Mouse (Mus musculus): ENCODE data around the gene Fam102a.

Fam102a gene

GRCm38 (mm10) chr2:32581450-32582095 is 46.4 kb downstream of the Fam102a start:
- DNase-seq (ENCODE audit: low spot score) = no peak

GRCm38 (mm10) chr2:32582830-32583799 is 48.0 kb downstream of the Fam102a start:
- peak; percentile 52 for DNase-seq (ENCODE audit: low spot score)

GRCm38 (mm10) chr2:32585149-32585714 is 50.1 kb downstream of the Fam102a start:
- no peak for DNase-seq (ENCODE audit: low spot score)

DNA sequence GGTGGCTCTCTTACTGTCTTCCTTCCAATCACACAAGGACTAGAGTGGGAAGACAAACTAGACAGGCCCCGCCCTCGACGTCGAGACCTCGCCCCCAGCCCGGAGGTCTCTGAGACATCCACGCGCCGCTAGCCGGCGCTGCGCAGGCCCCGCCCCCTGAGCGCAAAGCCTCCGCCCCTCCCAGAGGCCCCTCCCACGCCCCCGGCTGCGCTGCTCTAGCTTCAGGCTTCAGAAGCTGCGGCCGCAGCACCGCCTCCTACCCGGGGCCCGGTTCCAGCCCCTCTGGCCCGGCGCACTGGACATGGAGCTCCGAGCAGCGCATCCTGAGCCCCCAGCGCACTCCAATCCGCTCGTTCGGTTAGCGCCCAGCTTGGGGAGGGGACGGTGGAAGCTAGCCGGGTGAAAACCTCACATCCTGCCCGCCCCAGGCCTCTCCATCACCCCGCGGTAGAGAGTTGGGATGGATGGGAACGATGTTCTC is 51.8 kb downstream of the Fam102a start, which contains the start of gene St6galnac4:
Gene St6galnac4, plus strand, starts transcription at position 225 of the 481 bp plus-strand sequence.
- DNase-seq (ENCODE audit: low spot score) = peak; percentile 80

DNA sequence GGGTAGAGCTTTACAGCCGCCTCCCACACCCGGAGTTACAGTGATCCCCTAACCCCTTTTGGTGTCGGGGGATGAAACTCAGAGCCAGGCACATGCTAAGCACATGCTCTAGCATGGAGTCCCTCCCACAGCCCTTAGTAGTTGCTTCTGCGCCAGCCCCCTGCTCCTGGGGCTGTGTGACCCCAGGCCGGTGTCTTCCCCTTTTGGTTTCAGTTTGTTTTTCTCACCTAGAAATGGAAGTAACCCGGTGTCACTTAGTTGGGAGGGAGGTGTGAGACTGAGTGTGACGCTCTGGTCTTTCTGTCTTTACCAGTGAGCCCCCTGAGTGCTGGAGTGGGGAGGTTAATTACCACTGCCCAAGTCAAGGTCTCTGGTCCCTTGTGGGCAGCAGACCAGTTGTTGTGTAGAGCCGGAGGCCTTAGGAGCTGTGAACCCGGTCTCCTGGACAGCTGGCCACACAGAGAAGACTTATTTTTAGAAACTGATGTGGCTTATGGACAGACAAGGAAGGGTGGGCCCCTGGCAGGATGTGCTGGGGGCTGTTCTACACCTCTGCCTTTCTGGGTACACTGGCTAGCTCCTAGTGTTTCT is 52.7 kb downstream of the Fam102a start:
- peak; percentile 53 for DNase-seq (ENCODE audit: low spot score)

- DNase-seq (ENCODE audit: low spot score) = no peak
These were observed 54.2 kb downstream of the Fam102a start for GRCm38 (mm10) chr2:32589213-32589795.

GRCm38 (mm10) chr2:32590224-32590623 is 55.1 kb downstream of the Fam102a start:
- DNase-seq (ENCODE audit: low spot score) = no peak

DNA sequence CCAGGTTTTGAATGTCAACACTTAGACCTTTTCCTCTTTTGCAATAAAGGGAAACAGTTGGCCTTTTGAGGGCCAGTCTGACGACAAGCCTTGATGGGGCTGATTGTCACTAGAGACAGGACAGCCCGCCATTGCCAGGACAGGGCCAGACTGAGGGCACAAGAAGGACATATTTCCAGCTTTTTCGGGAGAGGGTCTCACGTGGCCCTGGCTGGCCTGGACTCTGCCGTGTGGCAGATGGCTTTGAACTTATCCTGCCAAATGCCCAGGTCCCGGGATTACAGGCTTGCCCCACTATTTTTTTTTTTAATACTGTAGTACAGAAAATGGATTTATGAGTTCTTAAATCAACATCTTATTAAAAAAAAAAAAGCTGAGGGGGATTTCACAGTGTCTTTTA is 56.1 kb downstream of the Fam102a start:
- DNase-seq (ENCODE audit: low spot score) = no peak

GRCm38 (mm10) chr2:32596725-32597124 is 61.6 kb downstream of the Fam102a start:
- DNase-seq (ENCODE audit: low spot score) = no peak

DNA sequence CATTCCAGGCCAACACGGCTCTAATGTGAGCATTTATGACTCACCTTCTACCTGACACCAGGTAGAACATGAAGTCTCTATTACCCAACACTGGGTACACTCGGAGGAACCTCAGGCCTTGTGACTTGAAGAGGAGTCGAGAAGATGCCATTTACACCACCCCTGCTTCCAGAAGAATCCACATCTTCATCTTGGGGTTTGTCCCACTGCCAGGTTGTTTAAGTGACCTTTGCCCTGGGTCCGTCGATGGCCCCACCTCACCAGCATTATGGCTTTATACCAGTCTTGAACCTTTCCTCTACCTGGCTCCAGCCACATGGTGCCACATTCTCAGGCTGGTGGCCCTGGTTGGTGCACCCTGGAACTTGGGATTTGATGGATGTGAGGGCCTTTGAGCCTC is 62.1 kb downstream of the Fam102a start:
- DNase-seq (ENCODE audit: low spot score) = no peak

DNA sequence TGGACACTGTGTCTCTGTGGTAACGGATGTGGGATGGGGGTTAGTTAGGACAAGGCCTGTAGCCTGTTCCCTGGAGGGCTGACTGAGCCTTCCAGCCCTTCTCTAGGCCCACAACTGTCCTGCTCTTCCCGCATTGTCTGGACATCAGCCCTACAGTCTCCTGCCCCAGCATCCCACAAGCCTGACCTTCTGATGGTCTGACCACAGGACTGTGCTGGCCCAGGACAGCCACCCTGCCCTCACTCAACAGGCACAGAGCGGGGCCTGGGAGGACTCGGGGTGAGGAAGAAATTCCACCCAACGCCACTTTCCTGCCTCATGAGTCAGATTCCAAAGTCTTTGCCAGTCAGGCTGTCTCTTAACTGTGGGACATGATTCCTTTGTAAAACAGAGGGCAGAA is 62.6 kb downstream of the Fam102a start:
- DNase-seq (ENCODE audit: low spot score) = no peak

GRCm38 (mm10) chr2:32598506-32598905 is 63.4 kb downstream of the Fam102a start:
- no peak for DNase-seq (ENCODE audit: low spot score)

DNA sequence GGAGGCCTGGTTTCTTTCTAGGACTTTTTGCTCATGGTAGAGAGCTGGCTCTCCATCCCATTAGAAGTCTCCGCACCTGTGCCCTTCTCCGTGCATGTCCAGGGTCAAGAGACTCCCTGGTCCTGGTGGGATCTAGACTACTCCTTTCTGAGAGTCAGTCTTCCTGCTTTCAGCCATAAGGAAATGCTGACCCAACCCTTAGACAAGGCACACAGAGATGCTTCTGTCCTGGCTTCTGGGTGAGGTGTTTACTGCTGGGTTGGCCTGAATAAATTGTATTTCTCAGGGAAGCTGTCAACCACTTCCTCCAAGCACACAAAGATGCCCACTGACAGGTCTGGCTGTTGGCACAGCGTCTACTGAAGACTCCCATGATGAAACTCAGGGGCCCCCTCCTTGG is 64.3 kb downstream of the Fam102a start, which contains the start of gene St6galnac6:
Gene St6galnac6, plus strand, starts transcription at position 301 of the 400 bp plus-strand sequence.
- no peak for DNase-seq (ENCODE audit: low spot score)

GRCm38 (mm10) chr2:32601417-32602065 is 66.4 kb downstream of the Fam102a start:
- DNase-seq (ENCODE audit: low spot score) = peak; percentile 17

GRCm38 (mm10) chr2:32602600-32603054 is 67.5 kb downstream of the Fam102a start:
- DNase-seq (ENCODE audit: low spot score) = peak; percentile 81

- no peak for DNase-seq (ENCODE audit: low spot score)
These were observed 69.5 kb downstream of the Fam102a start for GRCm38 (mm10) chr2:32604631-32605030.

DNA sequence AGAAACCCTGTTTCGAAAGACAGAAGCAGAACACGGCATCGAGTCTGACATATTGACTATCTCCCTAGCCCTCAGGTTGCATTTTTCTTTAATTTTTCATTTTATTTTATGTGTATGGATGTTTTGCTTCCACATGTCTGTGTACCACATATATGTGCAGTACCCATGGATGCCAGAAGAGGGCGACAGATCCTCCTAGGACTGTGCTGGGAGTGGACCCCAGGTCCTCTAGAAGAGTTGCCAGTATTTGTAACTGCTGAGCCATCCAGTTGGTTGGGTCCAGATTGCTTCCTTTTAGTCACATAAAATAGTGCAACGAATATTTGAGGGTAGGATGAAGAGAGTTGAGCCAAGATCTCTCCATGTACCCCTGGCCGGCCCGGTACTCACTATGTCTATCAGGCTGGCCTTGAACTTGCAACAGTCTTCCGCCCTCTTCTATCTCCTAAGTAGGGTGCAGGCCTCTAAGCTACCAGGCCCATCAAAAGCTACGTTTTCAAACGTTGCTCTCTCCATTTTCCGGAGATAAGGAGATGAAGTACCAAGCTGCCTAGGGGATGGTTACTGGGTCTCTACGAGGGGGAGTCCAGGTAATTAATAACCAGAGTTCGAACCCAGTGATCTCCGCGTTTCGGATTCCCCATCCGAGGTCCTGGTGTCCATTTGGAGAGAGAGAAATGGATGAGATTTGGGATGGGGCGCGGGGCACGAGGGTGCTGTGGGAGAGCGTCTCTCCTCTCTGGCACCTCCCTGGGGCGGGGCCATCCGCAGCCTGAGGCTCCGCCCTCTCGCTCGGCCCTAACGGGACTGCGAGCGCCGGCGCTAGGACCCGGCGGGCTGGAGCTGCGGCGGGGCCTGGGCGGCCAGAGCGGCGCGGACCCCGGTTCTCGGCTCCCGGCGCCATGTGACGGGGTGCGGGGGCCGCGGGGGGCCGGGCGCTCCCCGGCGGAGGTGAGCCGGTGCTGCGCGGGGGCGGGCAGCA is 71.3 kb downstream of the Fam102a start:
- DNase-seq (ENCODE audit: low spot score) = peak; percentile 84

DNA sequence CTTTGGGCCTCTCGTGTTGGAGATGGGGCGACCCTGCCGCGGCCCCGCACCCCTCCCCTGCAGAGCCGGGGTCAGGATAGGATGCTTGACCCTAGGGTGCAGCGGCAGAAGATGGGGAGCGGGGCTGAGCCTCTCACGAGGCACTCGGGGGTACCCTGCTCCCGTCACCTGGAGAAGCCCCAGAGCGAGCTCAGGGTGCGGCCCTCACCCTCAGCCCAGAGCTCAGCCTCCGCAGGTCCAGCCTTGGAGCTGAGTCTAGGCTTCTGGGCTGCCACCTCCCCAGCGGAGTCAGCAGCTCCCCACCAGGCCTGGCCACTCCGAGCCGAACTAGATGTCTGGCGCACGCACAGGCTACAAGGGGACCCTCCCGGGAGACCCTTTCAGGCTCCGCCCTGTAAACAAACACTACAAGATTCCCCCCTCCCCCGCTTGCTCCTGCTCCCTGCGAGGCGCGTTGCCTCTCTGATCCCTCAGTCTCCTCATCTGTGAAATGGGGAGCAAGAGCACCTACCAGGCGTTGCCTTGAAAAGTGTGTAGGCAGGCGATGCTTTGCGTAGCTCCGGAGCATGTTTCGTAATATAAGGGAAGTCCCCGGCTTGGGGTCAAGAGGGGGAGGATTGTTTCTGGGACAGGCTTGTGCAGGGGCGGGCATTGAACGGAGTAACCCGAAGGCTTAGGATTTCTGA is 72.3 kb downstream of the Fam102a start:
- DNase-seq (ENCODE audit: low spot score) = peak; percentile 40

DNA sequence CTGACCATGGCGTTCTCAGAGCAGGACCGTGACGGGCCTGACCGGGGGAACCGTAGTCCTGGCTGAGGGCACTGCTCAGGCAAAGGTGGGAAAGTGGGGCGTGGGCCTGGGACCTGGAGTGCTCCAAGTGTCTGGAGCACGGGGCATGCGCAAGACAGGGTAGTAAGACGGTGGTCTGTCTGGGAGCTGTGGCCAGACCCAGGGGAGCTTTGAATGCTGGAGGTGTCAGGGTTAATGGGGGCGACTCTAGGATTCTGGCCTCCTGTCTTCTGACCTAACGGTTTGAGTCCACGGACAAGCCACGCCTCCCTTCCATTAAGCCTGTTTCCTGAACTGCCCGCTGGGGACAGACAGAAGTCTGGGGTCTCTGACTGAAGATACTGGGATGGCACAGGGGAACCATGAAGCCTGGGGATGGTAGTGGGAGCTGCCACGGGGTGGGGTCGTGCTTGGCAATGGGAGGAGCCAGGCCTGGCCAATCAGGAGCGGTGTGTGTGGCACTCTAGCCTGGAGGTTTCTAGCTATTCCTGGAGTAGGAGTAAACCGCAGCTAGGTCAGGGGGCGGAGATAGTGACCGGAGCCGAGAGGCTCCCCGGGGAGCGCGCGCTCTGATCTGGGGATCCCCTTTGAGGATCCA is 73.1 kb downstream of the Fam102a start:
- DNase-seq (ENCODE audit: low spot score) = peak; percentile 58
